Mouse (Mus musculus) urinary bladder, adult 18-20 months (tissue): ENCODE measurements around the gene Mllt3.
A peak's percentile ranks its signal among the peaks of the same experiment; 100 is the strongest.
"Not testable (repeated sequence)": the region's sequence is repeated elsewhere in the genome, so short reads cannot be mapped to it uniquely, and the experiment has no call there.

ENCODE experiments used
- DNase-seq, 2 experiments: peaks; one replicate each; pipeline ENCODE4 v3.0.0; 2022; ENCODE audit warnings: low spot score in 2 of 2, mixed read lengths in 2 of 2

Gene Mllt3

GRCm38 (mm10) chr4:88012774-88013173 is 20.4 kb downstream of the Mllt3 start:
- DNase-seq = no peak

GRCm38 (mm10) chr4:88011870-88012572 is 21.1 kb downstream of the Mllt3 start:
- no peak for DNase-seq

DNA sequence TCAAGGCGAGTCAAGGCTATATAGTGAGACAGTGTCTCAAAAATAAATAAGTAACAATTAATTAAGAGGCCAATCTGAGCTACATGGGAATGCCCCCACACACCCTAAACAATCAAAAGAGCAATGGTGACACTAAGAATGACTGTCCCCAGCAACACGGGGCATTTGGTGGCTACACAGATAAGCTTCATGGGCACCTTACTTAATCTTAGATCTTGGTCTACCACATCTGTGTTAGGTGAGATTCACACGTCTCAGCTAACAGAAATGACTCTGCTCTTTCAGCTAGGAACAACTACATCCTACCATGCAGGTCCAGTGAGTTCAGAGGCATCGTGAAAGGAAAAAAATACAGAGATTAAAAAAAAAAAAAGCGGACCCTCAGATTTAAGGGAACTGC is 22.7 kb downstream of the Mllt3 start:
- DNase-seq = no peak

DNA sequence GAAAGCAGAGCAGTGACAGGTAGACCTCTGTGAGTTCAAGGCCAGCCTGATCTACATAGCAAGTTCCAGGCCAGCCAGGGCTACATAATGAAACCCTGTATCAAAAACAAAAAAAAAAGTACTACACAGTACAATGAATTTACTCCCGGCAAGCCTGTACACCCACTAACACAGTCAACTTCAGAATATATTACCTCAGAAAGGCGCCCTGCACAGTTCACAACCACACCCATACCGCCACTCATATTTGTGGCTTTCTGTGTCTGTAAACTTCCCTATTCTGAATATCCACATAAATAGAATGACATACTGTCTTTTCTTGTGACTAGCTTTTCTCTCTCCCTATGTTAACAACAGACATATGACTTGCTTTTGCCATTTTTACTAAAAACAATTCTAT is 27.4 kb downstream of the Mllt3 start:
- DNase-seq = no peak

DNA sequence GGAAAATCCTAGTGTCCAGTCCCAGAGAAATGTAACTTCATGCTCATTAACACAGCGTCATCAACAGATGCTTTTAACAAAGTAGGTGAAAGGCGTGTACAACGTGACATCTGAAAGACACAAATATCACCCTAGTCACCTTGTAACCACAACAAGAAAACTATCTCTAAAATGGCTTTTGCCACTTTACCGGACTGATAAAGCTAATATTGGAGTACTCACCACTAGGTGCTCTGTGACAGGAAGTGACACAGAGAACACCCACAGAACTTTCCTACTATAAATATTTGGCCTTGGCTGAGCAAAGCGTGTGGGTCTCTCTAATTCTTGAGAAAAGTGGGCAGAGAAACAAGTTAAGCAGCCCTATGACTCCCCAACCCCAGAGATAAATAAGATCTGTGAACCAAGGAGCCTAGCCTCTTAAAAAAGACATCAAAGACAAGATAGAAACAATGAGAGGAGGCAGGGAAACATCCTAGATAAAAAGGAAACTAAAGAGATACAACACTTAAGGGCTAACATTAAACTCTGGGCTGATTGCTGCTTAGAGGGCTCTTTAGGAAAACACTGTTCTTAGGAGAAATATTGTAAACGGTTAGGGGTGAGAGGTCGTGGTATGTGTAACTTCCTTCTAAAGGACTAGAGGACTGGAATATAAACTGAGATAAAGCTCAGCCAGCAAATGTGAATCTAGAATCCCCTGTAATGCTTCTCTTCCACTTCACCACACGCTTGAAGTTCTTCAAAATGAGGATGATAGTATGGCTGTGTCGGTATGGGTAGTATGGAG is 29.8 kb downstream of the Mllt3 start:
- no peak for DNase-seq

GRCm38 (mm10) chr4:87991710-87992109 is 41.5 kb downstream of the Mllt3 start:
- no peak for DNase-seq

- DNase-seq = no peak
These were observed 42.2 kb downstream of the Mllt3 start for GRCm38 (mm10) chr4:87990940-87991339.

DNA sequence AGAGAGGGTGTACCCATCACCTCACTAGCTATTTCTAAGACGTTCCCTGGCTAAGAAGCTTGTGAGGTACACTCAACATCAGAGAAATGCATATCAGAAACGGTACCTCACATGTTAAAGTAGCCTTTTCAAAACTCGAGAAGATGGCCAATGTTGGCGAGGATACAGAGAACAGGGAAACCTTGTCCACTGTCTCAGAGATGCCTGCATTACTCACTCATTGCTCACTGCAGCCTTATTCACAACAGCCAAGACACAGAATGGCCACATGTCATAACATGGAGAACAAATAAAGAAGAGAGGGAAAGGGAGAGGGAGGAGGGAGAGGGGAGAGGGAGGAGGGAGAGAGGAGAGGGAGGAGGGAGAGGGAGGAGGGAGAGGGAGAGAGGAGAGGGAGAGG is 47.9 kb downstream of the Mllt3 start:
- DNase-seq = no peak

DNA sequence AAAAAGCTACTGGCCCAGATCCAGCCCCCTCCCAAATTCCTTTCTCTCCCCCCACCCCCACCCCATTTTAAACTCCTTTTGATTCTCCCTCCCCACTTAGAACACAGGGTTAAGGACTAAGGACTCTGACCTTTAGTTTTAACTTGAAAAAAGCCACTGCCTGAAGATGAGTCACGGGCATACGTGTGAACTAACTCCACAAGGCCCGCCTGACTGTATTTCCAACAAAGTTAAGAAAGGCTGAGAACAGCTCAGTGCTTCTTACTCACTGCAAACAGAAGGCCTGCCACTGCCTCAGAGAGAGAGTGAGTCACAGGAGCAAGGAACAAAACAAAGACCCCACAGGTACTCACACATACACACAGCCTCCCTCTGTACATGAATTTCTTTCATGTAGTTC is 48.6 kb downstream of the Mllt3 start:
- peak in 1 of 2 experiments; percentile 55 for DNase-seq

DNA sequence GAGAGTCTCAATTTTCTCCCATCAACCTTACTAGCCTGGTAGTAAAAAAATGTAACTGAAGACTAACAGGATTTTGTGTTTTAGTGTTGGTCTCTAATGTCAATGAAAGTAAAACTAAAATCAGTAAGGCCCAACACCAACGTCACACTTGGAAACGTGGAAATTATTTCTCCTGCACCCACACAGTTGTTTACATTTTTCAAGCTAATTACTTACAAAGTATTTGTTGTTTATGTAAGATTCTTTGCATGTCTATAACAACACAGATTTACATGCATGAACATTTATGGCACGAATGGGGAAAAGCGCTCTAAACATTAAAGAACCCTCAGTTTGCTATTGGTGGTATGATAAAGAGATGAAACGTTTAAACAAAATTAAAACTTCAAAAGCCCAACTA is 49.1 kb downstream of the Mllt3 start:
- DNase-seq = no peak

- DNase-seq = no peak
These were observed 50.6 kb downstream of the Mllt3 start for GRCm38 (mm10) chr4:87982578-87982977.

DNA sequence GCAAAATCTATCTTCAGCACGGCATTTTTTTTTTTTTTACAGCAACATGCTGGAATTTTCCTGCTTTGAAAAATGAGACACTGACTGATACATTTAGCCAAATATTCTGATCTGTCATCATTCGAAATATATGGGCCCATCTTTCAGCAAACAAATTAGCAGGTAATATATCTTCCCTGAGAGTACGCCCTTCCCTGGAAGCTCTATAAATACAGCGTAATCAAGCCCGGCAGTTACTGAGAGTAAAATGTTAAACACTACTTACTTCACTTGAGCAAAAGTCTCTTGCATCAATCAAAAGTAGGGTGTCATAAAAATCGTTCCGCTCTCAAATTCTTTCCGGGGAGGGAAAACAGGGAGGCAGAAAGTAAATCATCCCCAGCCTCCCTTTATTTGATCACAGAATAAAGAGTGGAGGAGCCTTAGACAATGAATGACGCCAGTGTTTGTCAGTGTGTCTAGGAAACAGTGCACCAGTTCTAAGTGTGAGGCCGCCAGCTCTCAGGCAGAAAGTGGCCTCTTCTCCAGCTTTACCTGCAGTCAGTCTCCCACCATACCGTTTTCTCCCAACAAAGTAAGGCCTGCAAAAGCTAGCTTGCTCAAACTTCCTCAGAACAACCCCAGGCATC is 55.2 kb downstream of the Mllt3 start:
- DNase-seq = no peak

- no peak for DNase-seq
These were observed 67.3 kb downstream of the Mllt3 start for GRCm38 (mm10) chr4:87965836-87966235.

GRCm38 (mm10) chr4:87964890-87965289 is 68.3 kb downstream of the Mllt3 start:
- DNase-seq = not testable (repeated sequence)

GRCm38 (mm10) chr4:87963773-87964076 is 69.4 kb downstream of the Mllt3 start:
- no peak for DNase-seq

- no peak for DNase-seq
These were observed 70.0 kb downstream of the Mllt3 start for GRCm38 (mm10) chr4:87963055-87963772.

DNA sequence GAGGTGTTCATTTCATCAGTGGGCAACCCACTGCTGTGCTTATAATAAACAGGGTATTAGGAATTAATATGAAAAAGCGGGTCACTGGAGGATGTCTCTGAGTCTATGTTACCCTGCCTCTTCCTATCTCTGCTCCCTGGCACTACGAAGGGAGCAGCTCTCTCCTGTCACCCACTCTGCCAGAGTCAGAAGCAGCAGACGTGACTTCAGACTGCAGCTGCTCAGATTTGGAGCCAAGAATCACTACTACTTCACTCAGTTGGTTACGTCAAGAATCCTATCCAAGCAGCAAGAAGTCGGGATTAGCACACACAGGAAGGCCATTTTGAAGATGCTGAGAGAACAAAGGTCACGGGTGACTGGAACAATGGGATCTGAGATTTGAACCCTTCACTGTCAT is 71.3 kb downstream of the Mllt3 start:
- DNase-seq = no peak

GRCm38 (mm10) chr4:87957852-87958251 is 75.3 kb downstream of the Mllt3 start:
- no peak for DNase-seq

- DNase-seq = no peak
These were observed 76.0 kb downstream of the Mllt3 start for GRCm38 (mm10) chr4:87957198-87957597.

- DNase-seq = no peak
These were observed 78.0 kb downstream of the Mllt3 start for GRCm38 (mm10) chr4:87955132-87955531.

GRCm38 (mm10) chr4:87954421-87955083 is 78.6 kb downstream of the Mllt3 start:
- no peak for DNase-seq

DNA sequence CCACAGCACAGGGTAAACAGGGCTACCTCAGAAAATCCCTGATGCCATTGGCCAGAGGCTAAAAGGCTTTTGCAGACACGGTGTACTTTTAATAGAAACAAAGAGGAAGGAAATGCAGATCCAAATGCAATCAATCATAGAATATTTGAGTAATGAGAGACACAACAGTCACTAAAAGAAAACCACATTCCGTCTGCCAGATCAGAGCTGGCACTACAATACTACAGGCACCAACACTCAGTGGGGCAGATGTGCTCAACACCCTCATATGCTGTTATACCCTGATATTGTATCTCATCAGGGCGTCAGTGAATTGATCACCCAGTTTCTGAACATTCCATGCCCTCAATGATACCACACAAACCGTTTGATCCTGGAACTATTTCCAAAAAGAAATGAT is 79.4 kb downstream of the Mllt3 start:
- no peak for DNase-seq
